Mouse (Mus musculus) olfactory bulb, adult 2 months (tissue): Measurements from ENCODE around the gene Dusp11. TPM values are rescaled to one million over a fixed set of nuclear protein-coding genes. Genes with fewer than 3 reads are reported as not detected.
A peak's percentile ranks its signal among the peaks of the same experiment; 100 is the strongest.
"Not testable (repeated sequence)": the region's sequence is repeated elsewhere in the genome, so short reads cannot be mapped to it uniquely, and the experiment has no call there.

Experiments used
- H3K27ac ChIP-seq: fragments of 200-500 bp; 2 replicates; pipeline ENCODE4 v1.5.1; 2012; ENCODE audit warnings: low read depth, low read length; ENCODE audit not compliant: insufficient read depth
- H3K4me1 ChIP-seq: fragments of 200-500 bp; 2 replicates; pipeline ENCODE4 v1.6.1; 2012; ENCODE audit warnings: low read length; ENCODE audit not compliant: control insufficient read depth, insufficient read depth
- H3K4me3 ChIP-seq: fragments of 200-500 bp; 2 replicates; pipeline ENCODE4 v1.5.1; 2012; ENCODE audit warnings: mild to moderate bottlenecking, low read depth, low read length, moderate library complexity; ENCODE audit not compliant: insufficient read depth
- CTCF ChIP-seq: fragments of 200-500 bp; IDR thresholded peaks from 2 replicates; pipeline ENCODE4 v1.5.1; 2012; ENCODE audit warnings: low read depth, mild to moderate bottlenecking, low read length, moderate library complexity; ENCODE audit not compliant: insufficient read depth
- POLR2A ChIP-seq: fragments of 200-500 bp; IDR thresholded peaks from 2 replicates; pipeline ENCODE4 v1.6.1; 2012; ENCODE audit warnings: mild to moderate bottlenecking, low read depth, low read length, moderate library complexity; ENCODE audit not compliant: insufficient read depth
- WGBS: fragments of 180-500 bp; shearing (Covaris S2); methylation state at CpG from one replicate; pipeline ENCODE4 v1.1.7; 2018; 5-methylcytosine and 5-hydroxymethylcytosine counted together
- polyA plus RNA-seq: library from polyadenylated mRNA; stranded (reverse); fragments of >200 nt; gene quantifications from 2 replicates; pipeline ENCODE4 v1.2.4, GENCODE M21; 2012; ENCODE audit warnings: low replicate concordance; ENCODE audit not compliant: missing spikeins, insufficient read depth, insufficient read length

Dusp11 gene
- polyA plus RNA-seq, 1 experiment: not detected

DNA sequence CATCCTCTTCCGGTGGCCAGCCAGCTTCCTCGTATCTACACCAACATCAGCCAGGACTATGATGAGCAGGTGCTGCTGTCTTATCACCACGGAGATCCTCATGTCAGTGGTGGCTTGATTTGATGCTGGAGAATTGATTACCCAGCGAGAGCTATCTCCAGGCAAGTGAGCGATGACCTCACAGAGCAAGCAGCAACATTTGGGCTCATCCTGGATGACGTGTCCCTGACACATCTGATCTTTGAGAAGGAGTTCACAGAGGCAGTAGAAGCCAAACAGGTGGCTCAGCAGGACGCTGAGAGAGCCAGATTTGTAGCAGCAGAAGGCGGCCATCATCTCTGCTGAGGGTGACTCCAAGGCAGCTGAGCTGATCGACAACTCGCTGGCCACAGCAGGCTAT lies 22.8 kb downstream of the Dusp11 start:
- TF ChIP-seq POLR2A: no peak
- TF ChIP-seq CTCF: no peak
- Histone ChIP-seq H3K27ac (no peak overlapping the region), H3K4me1 (peaks cover 3% of the 10 kb centered on the region; the same call in 1 of the 2 replicates), H3K4me3 (no peak overlapping the region)
- 89% methylated on average over 10 of the region's 10 CpGs for WGBS

DNA sequence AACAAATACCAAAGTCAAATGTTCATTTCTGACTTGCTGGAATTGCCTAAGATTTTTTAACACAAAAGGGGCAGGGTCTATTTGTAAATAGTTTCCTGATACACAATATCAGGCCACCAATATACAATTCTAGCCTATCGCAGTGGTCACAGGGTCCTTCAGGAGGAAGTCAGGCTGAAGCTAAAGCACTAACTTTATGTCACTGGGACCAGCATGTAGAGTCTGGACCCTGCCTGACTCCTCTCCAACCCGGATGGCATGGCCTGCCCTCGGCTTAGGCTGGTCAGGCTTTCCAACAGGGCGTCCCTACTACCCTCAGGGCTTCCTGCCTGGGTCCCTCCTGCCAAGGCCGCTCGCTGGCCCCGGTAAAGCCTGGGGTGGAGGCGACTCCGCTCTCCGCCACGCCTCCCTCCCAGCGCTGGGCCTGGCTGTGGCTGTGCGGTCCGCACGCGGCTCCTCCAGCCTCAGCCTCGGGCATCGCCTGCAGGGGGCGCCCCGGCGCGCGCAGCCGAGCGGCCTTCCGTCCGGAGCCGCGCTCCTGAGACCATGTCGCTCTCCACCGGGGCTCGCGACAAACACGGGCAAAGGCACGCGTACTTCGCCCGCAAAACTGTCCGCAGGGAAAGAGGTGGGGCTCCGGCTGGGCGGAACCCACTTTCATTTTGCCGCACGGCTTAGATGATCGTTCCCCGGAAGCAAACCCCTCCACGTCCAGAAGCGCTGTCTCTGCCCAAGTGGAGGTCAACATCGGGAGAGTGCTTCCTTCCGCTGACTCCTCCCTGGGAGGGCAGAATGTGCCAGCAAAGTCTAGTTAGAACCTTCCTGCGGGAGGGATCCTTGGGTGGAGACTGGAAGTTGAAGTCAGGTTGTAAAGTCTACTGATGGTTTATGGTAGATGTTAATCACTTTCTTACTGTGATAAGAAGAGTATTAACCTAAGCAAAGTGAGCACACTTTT lies 24.7 kb downstream of the Dusp11 start:
- not testable (repeated sequence) for H3K27ac ChIP-seq, H3K4me1 ChIP-seq
- H3K4me3 ChIP-seq: peak overlapping the region; percentile 64
- 2% methylated on average over 50 of the region's 50 CpGs for WGBS
- TF ChIP-seq CTCF (peak; percentile 66; the same call in 1 of the 2 replicates), POLR2A (0 out of 2 replicates have a peak, but pooled peaks have one; percentile 18)

DNA sequence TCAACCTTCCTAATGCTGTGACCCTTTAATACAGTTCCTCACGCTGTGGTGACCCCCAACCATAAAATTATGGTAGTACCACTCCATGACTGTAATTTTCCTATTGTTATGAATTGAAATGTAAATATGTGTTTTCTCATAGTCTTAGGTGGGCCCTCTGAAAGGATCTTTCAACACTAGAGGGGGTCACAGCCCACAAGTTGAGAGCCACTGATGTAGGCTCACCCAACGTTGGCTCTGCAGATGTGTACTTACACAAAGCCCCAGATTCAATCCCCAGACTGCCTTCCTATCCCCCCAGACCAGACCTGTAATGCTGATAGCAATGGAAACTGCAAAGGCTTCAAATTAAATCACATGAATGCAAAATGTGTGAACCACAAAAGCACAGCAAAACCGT lies 25.8 kb downstream of the Dusp11 start:
- no peak overlapping the region for H3K4me3 ChIP-seq
- WGBS: 67% methylated on average over 3 of the region's 3 CpGs

DNA sequence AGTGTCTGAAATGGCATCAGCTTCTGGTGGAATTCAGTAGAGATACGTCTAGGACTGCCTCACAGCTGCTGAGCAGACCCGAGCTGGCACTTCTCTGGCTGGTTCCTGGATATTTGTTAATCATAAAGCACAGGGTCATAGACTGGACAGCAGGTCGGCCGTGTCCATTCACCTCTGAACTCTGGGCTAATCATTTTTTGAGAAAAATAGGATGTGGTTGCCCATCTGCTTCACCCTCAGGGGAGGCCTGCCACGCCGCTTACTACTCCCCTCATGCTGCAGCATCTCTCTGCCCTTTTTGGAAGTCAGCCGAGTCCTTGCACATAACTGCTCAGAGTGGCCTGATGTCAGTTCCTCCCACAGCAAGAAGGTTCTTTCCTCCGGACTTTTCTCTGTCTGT lies 27.4 kb downstream of the Dusp11 start:
- no peak overlapping the region for H3K27ac ChIP-seq
- no peak for TF ChIP-seq POLR2A
- no peak for TF ChIP-seq CTCF

More for the DNA sequence above, 25.8 kb downstream of the Dusp11 start:
- no peak overlapping the region for H3K27ac ChIP-seq
- TF ChIP-seq CTCF: no peak
- H3K4me1 ChIP-seq: peaks cover 3% of the 10 kb centered on the region; the same call in 1 of the 2 replicates

GRCm38 (mm10) chr6:85929312-85929711 lies 32.2 kb downstream of the Dusp11 start:
- 88% methylated on average over 1 of the region's 1 CpGs for WGBS

More for the DNA sequence above, 27.4 kb downstream of the Dusp11 start:
- H3K4me1 ChIP-seq: peaks cover 3% of the 10 kb centered on the region; the same call in 1 of the 2 replicates
- 80% methylated on average over 8 of the region's 8 CpGs for WGBS
- no peak overlapping the region for H3K4me3 ChIP-seq

GRCm38 (mm10) chr6:85927476-85928464 lies 33.7 kb downstream of the Dusp11 start:
- no peak for TF ChIP-seq CTCF
- no peak for TF ChIP-seq POLR2A
- WGBS: 84% methylated on average over 9 of the region's 9 CpGs
- Histone ChIP-seq H3K4me1 (no peaks in the 10 kb centered on the region), H3K4me3 (no peak overlapping the region), H3K27ac (no peak overlapping the region)

More at GRCm38 (mm10) chr6:85929312-85929711, 32.2 kb downstream of the Dusp11 start:
- TF ChIP-seq CTCF (no peak), POLR2A (no peak)
- Histone ChIP-seq H3K4me1 (no peaks in the 10 kb centered on the region), H3K27ac (no peak overlapping the region), H3K4me3 (no peak overlapping the region)

- no peak overlapping the region for H3K4me3 ChIP-seq
- WGBS: 98% methylated on average over 1 of the region's 1 CpGs
- no peak overlapping the region for H3K27ac ChIP-seq
- no peak for TF ChIP-seq CTCF
- no peak for TF ChIP-seq POLR2A
- H3K4me1 ChIP-seq: no peaks in the 10 kb centered on the region
Observed at GRCm38 (mm10) chr6:85926709-85927108, 34.8 kb downstream of the Dusp11 start.

DNA sequence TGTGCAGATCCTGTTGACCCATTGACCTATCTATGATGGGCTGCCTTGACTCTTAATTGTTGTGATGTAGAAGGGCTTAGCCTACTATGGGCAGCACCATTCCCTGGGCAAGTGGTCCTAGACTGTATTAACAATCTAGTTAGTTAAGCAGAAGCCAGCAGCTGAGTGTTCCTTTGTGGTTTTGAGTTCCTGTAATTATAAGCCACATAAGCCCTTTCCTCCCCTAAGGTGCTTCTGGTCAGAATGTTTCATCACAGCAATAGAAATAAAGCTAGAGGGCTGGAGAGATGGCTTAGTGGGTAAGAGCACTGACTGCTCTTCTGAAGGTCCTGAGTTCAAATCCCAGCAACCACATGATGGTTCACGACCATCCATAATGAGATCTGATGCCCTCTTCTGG lies 37.8 kb downstream of the Dusp11 start:
- Histone ChIP-seq H3K27ac (no peak overlapping the region), H3K4me1 (no peaks in the 10 kb centered on the region), H3K4me3 (no peak overlapping the region)
- TF ChIP-seq CTCF (no peak), POLR2A (no peak)
- 97% methylated on average over 1 of the region's 1 CpGs for WGBS
